8 mouse cellular contexts compared by ENCODE assay signal in genomic region chr5:113580248-113580647, GRCm38 (mm10).
DNase-seq lines count a peak whose midpoint lies in the region.

No protein-coding gene starts in this region.

- no peak overlapping the region for H3K27ac ChIP-seq in heart, embryonic 10.5 days
- H3K27ac ChIP-seq in limb, embryonic 10.5 days: 0 out of 2 replicates have a peak overlapping the region, but pooled peaks have one; percentile 17

- H3K4me1 ChIP-seq in heart, embryonic 10.5 days: peaks cover 9% of the 10 kb centered on the region
- H3K4me1 ChIP-seq in limb, embryonic 10.5 days: peaks cover 64% of the 10 kb centered on the region

- H3K9me3 ChIP-seq in heart, embryonic 10.5 days: no peaks in the 10 kb centered on the region
- no peaks in the 10 kb centered on the region for H3K9me3 ChIP-seq in limb, embryonic 10.5 days (replicated peaks)

- WGBS in heart, embryonic 10.5 days: 42% methylated on average over 8 of the region's 8 CpGs
- WGBS in limb, embryonic 10.5 days: 58% methylated on average over 8 of the region's 8 CpGs

- peaks cover 12% of the 10 kb centered on the region; the same call in 1 of the 2 replicates for H3K27me3 ChIP-seq in heart, embryonic 10.5 days (ENCODE audit: insufficient read depth, poor library complexity, severe bottlenecking)
- no peaks in the 10 kb centered on the region for H3K27me3 ChIP-seq in limb, embryonic 10.5 days (ENCODE audit: low read depth, poor library complexity, severe bottlenecking)

- DNase-seq in heart, postnatal 4 days: peak; percentile 19
- no peak for DNase-seq in heart, embryonic 10.5 days (ENCODE audit: low spot score)
- DNase-seq in 3134 (ENCODE audit: extremely low read depth, insufficient read length, low spot score): peak; percentile 23
- DNase-seq in R1 (ENCODE audit: low read depth, low spot score): peak; percentile 89
- DNase-seq in limb, embryonic 10.5 days (ENCODE audit: low spot score): no peak
- no peak for DNase-seq in urinary bladder, postnatal 10 days (ENCODE audit: low spot score)
- DNase-seq in heart, postnatal 14 days: no peak
- no peak for DNase-seq in spleen, adult 12 weeks (ENCODE audit: low spot score)

- no peaks in the 10 kb centered on the region for H3K36me3 ChIP-seq in heart, embryonic 10.5 days
- no peaks in the 10 kb centered on the region for H3K36me3 ChIP-seq in limb, embryonic 10.5 days

- H3K4me3 ChIP-seq in heart, embryonic 10.5 days: no peak overlapping the region
- no peak overlapping the region for H3K4me3 ChIP-seq in limb, embryonic 10.5 days

- intact Hi-C loops in heart, postnatal 14 days (cut with DNase I): no loop called here

Comparison
In these comparisons a context has a peak if more than half of its experiments do, and no peak if none do; other contexts are left out.
1. DNase-seq: peak in heart, postnatal 4 days (single experiment), 3134 (single experiment) and R1 (single experiment); none in heart, embryonic 10.5 days (single experiment), limb, embryonic 10.5 days (single experiment), urinary bladder, postnatal 10 days (single experiment), heart, postnatal 14 days (0 of 2) and spleen, adult 12 weeks (single experiment).